Mouse (Mus musculus): ENCODE results near the gene Ccdc38. TPM values are rescaled to one million over a fixed set of nuclear protein-coding genes. Genes with fewer than 3 reads are reported as not detected.

The Ccdc38 gene
- polyA plus RNA-seq, 1 experiment from 2014 or later: 0.19 TPM

DNA sequence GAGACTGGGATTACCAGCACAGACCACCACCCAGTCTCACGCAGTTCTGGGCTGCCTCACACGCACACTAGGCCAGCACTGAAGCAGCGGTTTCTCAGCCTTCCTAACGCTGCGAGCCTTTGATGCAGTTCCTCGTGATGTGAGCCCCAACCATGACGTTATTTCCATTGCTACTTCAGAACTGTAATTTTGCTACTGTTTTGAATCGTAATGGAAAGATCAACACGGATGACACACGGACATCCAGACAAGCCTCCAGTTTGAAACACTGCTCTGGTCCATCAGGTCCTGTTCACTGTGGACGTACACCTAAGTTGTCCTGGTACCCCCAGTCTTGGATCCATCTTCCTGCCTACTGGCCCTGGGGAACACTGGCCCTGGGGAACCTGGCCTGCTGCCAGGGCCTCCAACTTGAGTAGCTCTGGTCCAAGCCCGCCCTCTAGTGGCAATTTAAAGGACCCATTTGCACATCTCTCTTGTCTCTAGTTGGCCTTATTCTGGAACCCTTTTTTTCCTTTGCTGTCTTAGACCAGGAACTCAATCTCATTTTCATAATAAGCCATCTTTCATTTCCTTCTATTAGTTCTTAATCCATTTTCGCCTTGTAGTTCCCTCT lies 36.9 kb downstream of the Ccdc38 start:
- H3K9ac ChIP-seq (ENCODE audit: low read depth, low read length): no peak overlapping the region
- H3K36me3 ChIP-seq (ENCODE audit: control insufficient read depth, insufficient read depth, low read length): peaks cover 4% of the 10 kb centered on the region; the same call in 1 of the 2 replicates
- no peaks in the 10 kb centered on the region for H3K4me1 ChIP-seq (ENCODE audit: control insufficient read depth, insufficient read depth, low read length)
- no peaks in the 10 kb centered on the region for H3K9me3 ChIP-seq (replicated peaks; ENCODE audit: control insufficient read depth, low read length)
- 60% methylated on average over 13 of the region's 13 CpGs for WGBS (ENCODE audit: insufficient replicate concordance)
- no peak overlapping the region for H3K27ac ChIP-seq (ENCODE audit: low read depth, low read length)
- H3K4me3 ChIP-seq (ENCODE audit: low read depth, low read length): no peak overlapping the region
- H3K4me2 ChIP-seq: no peak overlapping the region
- H3K27me3 ChIP-seq (ENCODE audit: control insufficient read depth, insufficient read depth, low read length): no peaks in the 10 kb centered on the region
- ATAC-seq (replicated peaks; ENCODE audit: insufficient number of reproducible peaks, low FRiP score, low TSS enrichment): no peak

DNA sequence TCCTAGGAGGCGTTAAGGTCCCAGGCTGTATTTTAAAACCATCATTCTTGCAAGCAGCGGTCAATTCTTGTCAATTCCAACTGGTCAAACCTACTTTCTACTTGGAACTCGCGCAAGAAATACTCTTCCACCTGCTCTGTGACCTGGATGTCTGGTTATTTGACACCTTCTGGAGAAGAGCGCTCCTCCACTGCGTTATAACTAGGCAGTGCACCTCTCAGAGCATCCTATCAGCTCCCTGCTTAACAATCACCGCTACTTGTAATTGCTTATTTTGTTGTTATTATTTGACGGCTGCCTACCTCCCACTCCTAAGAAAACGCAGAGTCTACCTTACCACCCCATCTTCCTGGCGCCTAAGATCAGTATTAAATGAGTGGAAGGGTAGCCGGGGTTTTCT lies 48.4 kb downstream of the Ccdc38 start:
- Histone ChIP-seq H3K4me1 (ENCODE audit: control insufficient read depth, insufficient read depth, low read length) (peaks cover 5% of the 10 kb centered on the region), H3K4me2 (peak overlapping the region; percentile 74), H3K9me3 (replicated peaks; ENCODE audit: control insufficient read depth, low read length) (no peaks in the 10 kb centered on the region), H3K4me3 (ENCODE audit: low read depth, low read length) (peak overlapping the region; percentile 68), H3K9ac (ENCODE audit: low read depth, low read length) (peak overlapping the region; percentile 78), H3K27me3 (ENCODE audit: control insufficient read depth, insufficient read depth, low read length) (no peaks in the 10 kb centered on the region), H3K27ac (ENCODE audit: low read depth, low read length) (peak overlapping the region; percentile 41), H3K36me3 (ENCODE audit: control insufficient read depth, insufficient read depth, low read length) (no peaks in the 10 kb centered on the region)
- ATAC-seq (replicated peaks; ENCODE audit: insufficient number of reproducible peaks, low FRiP score, low TSS enrichment): no peak
- WGBS (ENCODE audit: insufficient replicate concordance): 3% methylated on average over 11 of the region's 11 CpGs

DNA sequence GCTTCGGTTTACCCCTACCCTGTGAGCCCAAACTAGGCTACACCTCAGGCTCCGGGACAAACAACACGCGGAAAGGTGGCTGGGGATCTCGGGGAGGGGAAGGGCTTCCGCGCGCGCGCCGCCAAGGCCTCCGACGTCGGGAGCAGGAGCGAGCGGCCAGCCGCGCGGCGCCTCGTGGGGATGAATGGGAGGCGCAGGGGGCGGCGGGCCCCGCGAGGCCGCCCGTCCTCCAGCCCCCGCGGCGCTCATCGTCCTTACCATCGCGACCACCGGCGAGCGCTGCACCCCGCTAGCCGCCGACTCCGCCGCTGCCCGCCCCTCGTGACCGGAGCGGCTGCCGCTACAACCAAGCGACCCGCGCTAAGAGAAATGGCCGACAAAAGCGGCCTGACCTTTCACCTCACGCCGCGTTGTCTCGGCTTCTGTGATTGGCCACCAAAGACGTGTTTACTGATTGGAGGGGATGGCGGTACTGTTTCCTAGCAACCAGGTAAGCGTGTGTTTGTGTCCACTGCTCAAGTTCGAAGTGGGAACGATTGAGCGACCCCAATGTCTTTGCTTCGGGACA lies 48.9 kb downstream of the Ccdc38 start, which contains the start of gene Snrpf:
TSS of gene Snrpf (minus strand) at position 426 of the 568 bp plus-strand sequence.
- under 1% methylated on average over 61 of the region's 63 CpGs for WGBS (ENCODE audit: insufficient replicate concordance)
- peak; percentile 91 for ATAC-seq (replicated peaks; ENCODE audit: insufficient number of reproducible peaks, low FRiP score, low TSS enrichment)

DNA sequence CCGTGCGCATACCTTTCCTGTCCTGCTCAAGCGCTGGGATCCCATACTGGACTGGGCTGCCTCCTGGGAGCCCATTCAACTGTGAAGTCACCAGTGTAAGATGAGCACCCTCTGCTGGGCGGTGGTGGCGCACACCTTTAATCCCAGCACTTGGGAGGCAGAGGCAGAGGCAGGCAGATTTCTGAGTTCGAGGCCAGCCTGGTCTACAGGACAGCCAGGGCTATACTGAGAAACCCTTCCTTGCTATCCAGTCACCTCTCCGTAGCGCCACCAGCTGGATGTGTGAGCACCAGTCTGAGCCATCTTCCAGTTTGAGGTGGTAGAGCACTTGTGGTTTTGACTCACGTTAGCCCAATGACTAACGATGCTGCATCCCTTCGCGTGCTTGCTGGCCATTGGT lies 52.0 kb downstream of the Ccdc38 start:
- Histone ChIP-seq H3K27ac (ENCODE audit: low read depth, low read length) (no peak overlapping the region), H3K9me3 (replicated peaks; ENCODE audit: control insufficient read depth, low read length) (no peaks in the 10 kb centered on the region), H3K4me1 (ENCODE audit: control insufficient read depth, insufficient read depth, low read length) (peaks cover 8% of the 10 kb centered on the region), H3K9ac (ENCODE audit: low read depth, low read length) (no peak overlapping the region), H3K4me2 (no peak overlapping the region), H3K4me3 (ENCODE audit: low read depth, low read length) (no peak overlapping the region), H3K27me3 (ENCODE audit: control insufficient read depth, insufficient read depth, low read length) (no peaks in the 10 kb centered on the region), H3K36me3 (ENCODE audit: control insufficient read depth, insufficient read depth, low read length) (no peaks in the 10 kb centered on the region)
- no peak for ATAC-seq (replicated peaks; ENCODE audit: insufficient number of reproducible peaks, low FRiP score, low TSS enrichment)
- WGBS (ENCODE audit: insufficient replicate concordance): 55% methylated on average over 12 of the region's 12 CpGs

More for the DNA sequence above, 48.9 kb downstream of the Ccdc38 start, which contains the start of gene Snrpf:
- no peaks in the 10 kb centered on the region for H3K27me3 ChIP-seq (ENCODE audit: control insufficient read depth, insufficient read depth, low read length)
- H3K4me1 ChIP-seq (ENCODE audit: control insufficient read depth, insufficient read depth, low read length): peaks cover 7% of the 10 kb centered on the region
- H3K4me3 ChIP-seq (ENCODE audit: low read depth, low read length): peak within 1 kb of the TSS; percentile 68
- H3K36me3 ChIP-seq (ENCODE audit: control insufficient read depth, insufficient read depth, low read length): no peaks in the 10 kb centered on the region
- no peaks in the 10 kb centered on the region for H3K9me3 ChIP-seq (replicated peaks; ENCODE audit: control insufficient read depth, low read length)
- peak within 1 kb of the TSS; percentile 77 for H3K4me2 ChIP-seq
- peak within 1 kb of the TSS; percentile 78 for H3K9ac ChIP-seq (ENCODE audit: low read depth, low read length)
- peak within 1 kb of the TSS; percentile 41 for H3K27ac ChIP-seq (ENCODE audit: low read depth, low read length)

DNA sequence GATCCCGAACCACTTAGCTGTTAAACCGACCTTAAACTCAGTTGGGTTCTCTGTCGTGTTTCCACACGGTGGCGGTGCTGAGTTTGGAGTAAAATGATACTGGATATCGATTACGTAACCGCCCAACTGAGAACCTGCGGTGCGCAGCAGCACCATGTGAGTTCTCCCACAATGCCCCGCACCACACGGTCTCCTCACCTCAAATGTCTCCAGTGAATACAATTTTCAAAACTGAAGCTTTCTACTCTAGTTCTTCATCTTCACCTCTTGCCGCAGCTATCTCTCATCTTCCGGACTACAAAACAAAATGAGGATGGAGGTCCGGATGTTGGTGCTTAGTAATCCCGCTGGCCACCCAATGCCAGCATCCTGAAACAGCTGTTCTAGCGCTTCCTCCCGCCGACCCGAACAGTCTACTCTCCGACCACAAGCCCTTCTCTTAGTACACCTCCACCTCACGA lies 53.6 kb downstream of the Ccdc38 start:
- H3K27me3 ChIP-seq (ENCODE audit: control insufficient read depth, insufficient read depth, low read length): no peaks in the 10 kb centered on the region
- no peak overlapping the region for H3K27ac ChIP-seq (ENCODE audit: low read depth, low read length)
- H3K36me3 ChIP-seq (ENCODE audit: control insufficient read depth, insufficient read depth, low read length): no peaks in the 10 kb centered on the region
- H3K4me3 ChIP-seq (ENCODE audit: low read depth, low read length): peak overlapping the region; percentile 49
- peak overlapping the region; percentile 82 for H3K4me2 ChIP-seq
- ATAC-seq (replicated peaks; ENCODE audit: insufficient number of reproducible peaks, low FRiP score, low TSS enrichment): no peak
- peak overlapping the region; percentile 67 for H3K9ac ChIP-seq (ENCODE audit: low read depth, low read length)
- H3K9me3 ChIP-seq (replicated peaks; ENCODE audit: control insufficient read depth, low read length): no peaks in the 10 kb centered on the region
- 2% methylated on average over 22 of the region's 22 CpGs for WGBS (ENCODE audit: insufficient replicate concordance)
- H3K4me1 ChIP-seq (ENCODE audit: control insufficient read depth, insufficient read depth, low read length): peaks cover 3% of the 10 kb centered on the region; the same call in 1 of the 2 replicates

DNA sequence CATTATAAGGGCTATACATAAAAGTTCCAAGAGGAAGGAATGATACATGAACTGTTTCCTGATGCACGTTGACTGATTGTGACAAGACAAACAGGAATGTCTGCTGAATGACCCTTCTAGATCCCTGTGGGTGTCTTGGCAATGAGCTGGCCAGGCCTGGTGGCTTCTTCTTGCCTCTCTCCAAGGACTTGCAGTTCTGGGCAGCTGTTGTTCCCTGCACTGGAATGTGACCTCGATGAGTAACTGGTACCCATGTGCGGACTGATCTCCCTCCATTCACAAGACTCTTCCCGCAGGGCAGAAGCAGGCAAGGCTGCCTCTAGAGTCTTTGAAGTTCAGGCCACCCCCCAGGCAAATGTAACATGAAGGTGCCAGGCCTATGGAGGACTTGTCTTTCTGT lies 55.4 kb downstream of the Ccdc38 start:
- no peak overlapping the region for H3K4me3 ChIP-seq (ENCODE audit: low read depth, low read length)
- no peaks in the 10 kb centered on the region for H3K27me3 ChIP-seq (ENCODE audit: control insufficient read depth, insufficient read depth, low read length)
- no peak overlapping the region for H3K4me2 ChIP-seq
- WGBS (ENCODE audit: insufficient replicate concordance): 51% methylated on average over 4 of the region's 4 CpGs
- no peak for ATAC-seq (replicated peaks; ENCODE audit: insufficient number of reproducible peaks, low FRiP score, low TSS enrichment)
- peaks cover 3% of the 10 kb centered on the region; the same call in 1 of the 2 replicates for H3K4me1 ChIP-seq (ENCODE audit: control insufficient read depth, insufficient read depth, low read length)
- no peak overlapping the region for H3K9ac ChIP-seq (ENCODE audit: low read depth, low read length)
- no peaks in the 10 kb centered on the region for H3K9me3 ChIP-seq (replicated peaks; ENCODE audit: control insufficient read depth, low read length)
- H3K27ac ChIP-seq (ENCODE audit: low read depth, low read length): no peak overlapping the region
- no peaks in the 10 kb centered on the region for H3K36me3 ChIP-seq (ENCODE audit: control insufficient read depth, insufficient read depth, low read length)

DNA sequence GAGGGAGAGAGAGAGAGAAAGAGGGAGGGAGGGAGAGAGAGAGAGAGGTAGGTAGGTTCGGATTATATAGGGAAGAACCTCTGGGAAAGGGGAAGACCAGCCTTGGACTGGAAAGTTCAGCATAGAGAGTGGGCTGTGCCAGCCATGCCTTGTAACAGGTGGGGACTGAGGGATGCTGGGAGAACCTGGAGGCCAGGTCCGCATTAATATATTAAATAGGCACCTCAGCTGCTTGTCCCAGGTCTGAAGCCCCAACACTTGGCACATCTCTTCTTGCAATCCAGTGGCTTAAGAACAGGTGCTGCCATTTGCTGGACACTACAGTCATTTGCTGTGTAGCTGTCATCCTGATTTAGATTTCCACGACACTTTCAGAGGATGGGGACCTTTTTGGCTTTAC lies 56.2 kb downstream of the Ccdc38 start:
- Histone ChIP-seq H3K9ac (ENCODE audit: low read depth, low read length) (no peak overlapping the region), H3K9me3 (replicated peaks; ENCODE audit: control insufficient read depth, low read length) (no peaks in the 10 kb centered on the region), H3K27me3 (ENCODE audit: control insufficient read depth, insufficient read depth, low read length) (no peaks in the 10 kb centered on the region), H3K36me3 (ENCODE audit: control insufficient read depth, insufficient read depth, low read length) (no peaks in the 10 kb centered on the region), H3K27ac (ENCODE audit: low read depth, low read length) (no peak overlapping the region), H3K4me2 (no peak overlapping the region), H3K4me1 (ENCODE audit: control insufficient read depth, insufficient read depth, low read length) (peaks cover 3% of the 10 kb centered on the region; the same call in 1 of the 2 replicates), H3K4me3 (ENCODE audit: low read depth, low read length) (no peak overlapping the region)
- 77% methylated on average over 3 of the region's 3 CpGs for WGBS (ENCODE audit: insufficient replicate concordance)
- ATAC-seq (replicated peaks; ENCODE audit: insufficient number of reproducible peaks, low FRiP score, low TSS enrichment): no peak

DNA sequence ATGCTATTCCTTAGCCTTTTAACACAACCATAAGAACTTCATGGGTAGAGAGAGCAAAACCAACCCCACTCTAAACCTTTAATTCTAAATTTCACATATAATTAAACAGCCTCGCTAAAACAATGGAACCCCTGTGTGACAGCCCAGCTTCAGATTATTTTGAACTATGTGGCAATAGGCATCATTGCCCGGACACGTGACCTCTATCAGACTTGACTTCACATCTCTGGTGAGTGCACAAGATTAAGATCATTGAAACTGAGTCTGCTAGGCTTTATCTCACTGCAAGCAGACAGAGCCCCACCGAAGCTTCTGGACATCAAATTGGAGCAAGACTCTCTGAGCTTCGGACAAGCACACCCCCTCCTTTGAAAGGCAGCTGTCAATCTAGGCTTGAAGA lies 61.9 kb downstream of the Ccdc38 start:
- H3K4me2 ChIP-seq: no peak overlapping the region
- no peak for ATAC-seq (replicated peaks; ENCODE audit: insufficient number of reproducible peaks, low FRiP score, low TSS enrichment)
- H3K36me3 ChIP-seq (ENCODE audit: control insufficient read depth, insufficient read depth, low read length): no peaks in the 10 kb centered on the region
- no peaks in the 10 kb centered on the region for H3K27me3 ChIP-seq (ENCODE audit: control insufficient read depth, insufficient read depth, low read length)
- 78% methylated on average over 5 of the region's 5 CpGs for WGBS (ENCODE audit: insufficient replicate concordance)
- no peak overlapping the region for H3K27ac ChIP-seq (ENCODE audit: low read depth, low read length)
- no peak overlapping the region for H3K4me3 ChIP-seq (ENCODE audit: low read depth, low read length)
- no peaks in the 10 kb centered on the region for H3K9me3 ChIP-seq (replicated peaks; ENCODE audit: control insufficient read depth, low read length)
- H3K4me1 ChIP-seq (ENCODE audit: control insufficient read depth, insufficient read depth, low read length): no peaks in the 10 kb centered on the region
- no peak overlapping the region for H3K9ac ChIP-seq (ENCODE audit: low read depth, low read length)

DNA sequence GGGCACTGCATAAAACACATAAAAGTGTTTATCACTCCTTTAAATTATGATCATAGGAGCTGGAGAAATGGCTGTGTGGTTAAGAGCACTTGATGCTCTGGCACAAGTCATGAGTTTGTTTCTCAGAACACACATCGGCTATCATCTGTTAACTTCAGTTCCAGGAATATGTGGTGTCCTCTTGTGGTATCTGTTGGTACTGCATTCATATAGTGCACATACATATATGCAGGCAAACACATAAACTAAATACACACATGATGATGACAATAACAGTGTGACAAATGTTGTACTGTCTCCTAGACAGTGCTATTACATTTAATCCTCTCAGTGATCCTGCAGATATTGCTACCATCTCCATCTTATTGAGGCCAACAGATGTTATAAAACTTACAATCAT lies 62.8 kb downstream of the Ccdc38 start:
- H3K27me3 ChIP-seq (ENCODE audit: control insufficient read depth, insufficient read depth, low read length): no peaks in the 10 kb centered on the region
- no peak overlapping the region for H3K27ac ChIP-seq (ENCODE audit: low read depth, low read length)
- no peaks in the 10 kb centered on the region for H3K4me1 ChIP-seq (ENCODE audit: control insufficient read depth, insufficient read depth, low read length)
- no peak overlapping the region for H3K4me2 ChIP-seq
- no peak overlapping the region for H3K9ac ChIP-seq (ENCODE audit: low read depth, low read length)
- no peaks in the 10 kb centered on the region for H3K9me3 ChIP-seq (replicated peaks; ENCODE audit: control insufficient read depth, low read length)
- H3K4me3 ChIP-seq (ENCODE audit: low read depth, low read length): no peak overlapping the region
- no peak for ATAC-seq (replicated peaks; ENCODE audit: insufficient number of reproducible peaks, low FRiP score, low TSS enrichment)
- WGBS (ENCODE audit: insufficient replicate concordance): 93% methylated on average over 1 of the region's 1 CpGs
- H3K36me3 ChIP-seq (ENCODE audit: control insufficient read depth, insufficient read depth, low read length): no peaks in the 10 kb centered on the region
